Mouse (Mus musculus) liver, adult 2 months (tissue): ENCODE data around the gene Olfr1012.

Source experiments
- CTCF ChIP-seq: fragments of 200-500 bp; IDR thresholded peaks from 2 replicates; pipeline ENCODE4 v1.5.1; 2011; ENCODE audit warnings: low read depth, low read length, control low read depth
- POLR2A ChIP-seq: fragments of 200-500 bp; IDR thresholded peaks from 2 replicates; pipeline ENCODE4 v1.6.1; 2011; ENCODE audit warnings: low read length, control low read depth; ENCODE audit not compliant: insufficient read depth; ENCODE audit errors: extremely low read depth

GRCm38 (mm10) chr2:85762666-85763065 is at the start of gene Olfr1012:
- TF ChIP-seq CTCF: no peak
- no peak for TF ChIP-seq POLR2A
